Mouse (Mus musculus) cerebellum, adult 11 months (tissue): ENCODE measurements around the gene Nudt9.
A peak's percentile ranks its signal among the peaks of the same experiment; 100 is the strongest.

ENCODE experiments used
- DNase-seq: peaks from one replicate; pipeline ENCODE4 v3.0.0; 2022

Nudt9 gene

GRCm38 (mm10) chr5:104039154-104039932 lies 6.8 kb upstream of the Nudt9 start:
- DNase-seq: no peak

- DNase-seq: no peak
Measured at GRCm38 (mm10) chr5:104042906-104043305, 3.2 kb upstream of the Nudt9 start.

- no peak for DNase-seq
Measured at GRCm38 (mm10) chr5:104043704-104044103, 2.4 kb upstream of the Nudt9 start.

GRCm38 (mm10) chr5:104047200-104048105 lies 1.3 kb downstream of the Nudt9 start:
- DNase-seq: no peak

GRCm38 (mm10) chr5:104048139-104048538 lies 2.0 kb downstream of the Nudt9 start:
- DNase-seq: no peak

- no peak for DNase-seq
Measured at GRCm38 (mm10) chr5:104052956-104053355, 6.8 kb downstream of the Nudt9 start.

GRCm38 (mm10) chr5:104054938-104055337 lies 8.8 kb downstream of the Nudt9 start:
- DNase-seq: no peak

GRCm38 (mm10) chr5:104055816-104056215 lies 9.7 kb downstream of the Nudt9 start:
- DNase-seq: no peak

- DNase-seq: no peak
Measured at GRCm38 (mm10) chr5:104056295-104056694, 10.2 kb downstream of the Nudt9 start.

- DNase-seq: no peak
Measured at GRCm38 (mm10) chr5:104058021-104058420, 11.9 kb downstream of the Nudt9 start.

- DNase-seq: no peak
Measured at GRCm38 (mm10) chr5:104059628-104060027, 13.5 kb downstream of the Nudt9 start.

GRCm38 (mm10) chr5:104060429-104060828 lies 14.3 kb downstream of the Nudt9 start:
- no peak for DNase-seq

- no peak for DNase-seq
Measured at GRCm38 (mm10) chr5:104061936-104062772, 16.0 kb downstream of the Nudt9 start.

- DNase-seq: no peak
Measured at GRCm38 (mm10) chr5:104062773-104063551, 16.9 kb downstream of the Nudt9 start.

GRCm38 (mm10) chr5:104068751-104069150 lies 22.6 kb downstream of the Nudt9 start:
- DNase-seq: no peak

- DNase-seq: no peak
Measured at GRCm38 (mm10) chr5:104071048-104071447, 24.9 kb downstream of the Nudt9 start.

GRCm38 (mm10) chr5:104072272-104072886 lies 26.3 kb downstream of the Nudt9 start:
- DNase-seq: no peak

- no peak for DNase-seq
Measured at GRCm38 (mm10) chr5:104073602-104074001, 27.5 kb downstream of the Nudt9 start.

GRCm38 (mm10) chr5:104074388-104074787 lies 28.3 kb downstream of the Nudt9 start:
- peak; percentile 57 for DNase-seq

- no peak for DNase-seq
Measured at GRCm38 (mm10) chr5:104076361-104076760, 30.3 kb downstream of the Nudt9 start.

GRCm38 (mm10) chr5:104077508-104077907 lies 31.4 kb downstream of the Nudt9 start, which contains the start of gene Gm17660:
Gene Gm17660 (minus strand): TSS chr5:104077608.
- no peak for DNase-seq

- DNase-seq: no peak
Measured at GRCm38 (mm10) chr5:104080736-104081135, 34.6 kb downstream of the Nudt9 start.
